In genomic region chr11:76493167-76493566, GRCm38 (mm10) we compare ENCODE assay signal across 8 mouse cellular contexts.
A peak's percentile ranks its signal among the peaks of the same experiment; 100 is the strongest.
DNase-seq lines count a peak whose midpoint lies in the region; ATAC-seq and TF ChIP-seq lines count a peak whose summit lies in the region.

No protein-coding gene starts in this region.

- H3K79me2 ChIP-seq in macrophage (ENCODE audit: inconsistent target): peaks cover 93% of the 10 kb centered on the region

- TF ChIP-seq CTCF in bone marrow, adult 2 months (IDR thresholded peaks at IDR 0.05; ENCODE audit: control insufficient read depth, insufficient read depth, low read length): no peak

- peak overlapping the region; percentile 89 for H3K9ac ChIP-seq in heart, embryonic 15.5 days

- peak overlapping the region; percentile 65 for H3K4me3 ChIP-seq in heart, embryonic 15.5 days
- peak overlapping the region; percentile 89 for H3K4me3 ChIP-seq in bone marrow, adult 2 months (replicated peaks; ENCODE audit: control insufficient read depth, low read depth, low read length)
- peak overlapping the region; percentile 77 for H3K4me3 ChIP-seq in hindbrain, embryonic 10.5 days
- peak overlapping the region; percentile 52; the same call in 1 of the 2 replicates for H3K4me3 ChIP-seq in macrophage (ENCODE audit: inconsistent target)

- WGBS in heart, embryonic 15.5 days: 40% methylated on average over 4 of the region's 4 CpGs
- WGBS in bone marrow, adult 2 months: 50% methylated on average over 4 of the region's 4 CpGs
- WGBS in hindbrain, embryonic 10.5 days: 82% methylated on average over 4 of the region's 4 CpGs
- WGBS in macrophage (ENCODE audit: missing documents): 100% methylated on average over 2 of the region's 4 CpGs

- TF ChIP-seq POLR2A in bone marrow, adult 2 months (IDR thresholded peaks at IDR 0.05; ENCODE audit: borderline replicate concordance, control insufficient read depth, low read depth, low read length): no peak

- no peak for DNase-seq in heart, postnatal 4 days
- DNase-seq in hindbrain, embryonic 10.5 days (ENCODE audit: low spot score): no peak
- DNase-seq in retina, postnatal 1 day: no peak
- no peak for DNase-seq in gastrocnemius, postnatal 36 days
- DNase-seq in left cerebral cortex, postnatal 4 days: no peak

- H3K36me3 ChIP-seq in heart, embryonic 15.5 days: no peaks in the 10 kb centered on the region
- H3K36me3 ChIP-seq in hindbrain, embryonic 10.5 days: no peaks in the 10 kb centered on the region
- H3K36me3 ChIP-seq in macrophage (ENCODE audit: inconsistent target): no peaks in the 10 kb centered on the region

- H3K4me1 ChIP-seq in heart, embryonic 15.5 days (replicated peaks): peaks cover 76% of the 10 kb centered on the region
- H3K4me1 ChIP-seq in bone marrow, adult 2 months (ENCODE audit: control insufficient read depth, insufficient read depth, low read length): peaks cover 10% of the 10 kb centered on the region
- peaks cover 38% of the 10 kb centered on the region for H3K4me1 ChIP-seq in hindbrain, embryonic 10.5 days (replicated peaks)

- H3K4me2 ChIP-seq in heart, embryonic 15.5 days: peak overlapping the region; percentile 88

- no peaks in the 10 kb centered on the region for H3K9me3 ChIP-seq in heart, embryonic 15.5 days (replicated peaks)
- no peaks in the 10 kb centered on the region for H3K9me3 ChIP-seq in hindbrain, embryonic 10.5 days

- H3K27me3 ChIP-seq in heart, embryonic 15.5 days: no peaks in the 10 kb centered on the region
- H3K27me3 ChIP-seq in hindbrain, embryonic 10.5 days (ENCODE audit: insufficient read depth, poor library complexity, severe bottlenecking): 0 out of 2 replicates have a peak, but pooled peaks cover 13% of the 10 kb centered on the region

- ATAC-seq in heart, embryonic 15.5 days (replicated peaks; ENCODE audit: insufficient number of reproducible peaks, insufficient read depth, low FRiP score, low read depth): no peak

- intact Hi-C loops in gastrocnemius, postnatal 36 days (cut with DNase I): no loop called here
- intact Hi-C loops in left cerebral cortex, postnatal 4 days (cut with DNase I): no loop called here

- H3K27ac ChIP-seq in heart, embryonic 15.5 days: peak overlapping the region; percentile 99
- H3K27ac ChIP-seq in bone marrow, adult 2 months (ENCODE audit: control insufficient read depth, insufficient read depth, low read depth, low read length, poor library complexity): no peak overlapping the region
- peak overlapping the region; percentile 30; the same call in 1 of the 2 replicates for H3K27ac ChIP-seq in hindbrain, embryonic 10.5 days
- H3K27ac ChIP-seq in macrophage: peak overlapping the region; percentile 74; the same call in 1 of the 2 replicates
